Mouse (Mus musculus) midbrain, embryonic 12.5 days (tissue): ENCODE results near the gene Bri3. TPM values are rescaled to one million over a fixed set of nuclear protein-coding genes. Genes with fewer than 3 reads are reported as not detected.

Source experiments
- ATAC-seq: fragments of 200-750 bp; cut with Nextera tagmentation; 2 replicates; pipeline ENCODE4 v1.8.0; 2017; ENCODE audit warnings: low read depth, moderate TSS enrichment, moderate library complexity; ENCODE audit not compliant: low FRiP score
- H3K27ac ChIP-seq: fragments of 300-500 bp; sonication (generic); replicated peaks from 2 replicates; pipeline ENCODE4 v1.5.1; 2016; ENCODE audit warnings: mild to moderate bottlenecking
- H3K27me3 ChIP-seq: fragments of 300-500 bp; sonication (generic); 2 replicates; pipeline ENCODE4 v1.6.1; 2016; ENCODE audit warnings: mild to moderate bottlenecking
- H3K36me3 ChIP-seq: fragments of 300-500 bp; sonication (generic); 2 replicates; pipeline ENCODE4 v1.6.1; 2016
- H3K4me1 ChIP-seq: fragments of 300-500 bp; sonication (generic); 2 replicates; pipeline ENCODE4 v1.6.1; 2016
- H3K4me2 ChIP-seq: fragments of 300-500 bp; sonication (generic); replicated peaks from 2 replicates; pipeline ENCODE4 v1.6.1; 2016; ENCODE audit warnings: mild to moderate bottlenecking, moderate library complexity
- H3K4me3 ChIP-seq: fragments of 300-500 bp; sonication (generic); 2 replicates; pipeline ENCODE4 v1.5.1; 2016; ENCODE audit warnings: mild to moderate bottlenecking
- H3K9ac ChIP-seq: fragments of 300-500 bp; sonication (generic); replicated peaks from 2 replicates; pipeline ENCODE4 v1.6.1; 2016; ENCODE audit warnings: mild to moderate bottlenecking, moderate library complexity
- H3K9me3 ChIP-seq: fragments of 300-500 bp; sonication (generic); 2 replicates; pipeline ENCODE4 v1.6.1; 2016; ENCODE audit warnings: mild to moderate bottlenecking
- WGBS: fragments of 180-500 bp; shearing (Covaris S2); methylation state at CpG from one replicate; pipeline ENCODE4 v1.1.7; 2016; 5-methylcytosine and 5-hydroxymethylcytosine counted together
- polyA plus RNA-seq: library from polyadenylated mRNA; unstranded; fragments of >200 nt; fragmentation: Nextera tagmentation; extraction: Ambion mirVana; gene quantifications from 2 replicates; pipeline ENCODE4 v1.2.1, GENCODE M21; 2016

Gene Bri3
- polyA plus RNA-seq, 1 experiment from 2014 or later = 145 TPM

GRCm38 (mm10) chr5:144379431-144379830 lies 135.2 kb downstream of the Bri3 start:
- Histone ChIP-seq H3K27ac (no peak overlapping the region), H3K36me3 (no peaks in the 10 kb centered on the region), H3K4me3 (no peak overlapping the region), H3K27me3 (no peaks in the 10 kb centered on the region), H3K9ac (no peak overlapping the region), H3K9me3 (0 out of 2 replicates have a peak, but pooled peaks cover 4% of the 10 kb centered on the region), H3K4me1 (no peaks in the 10 kb centered on the region), H3K4me2 (no peak overlapping the region)
- no peak for ATAC-seq
- WGBS = 87% methylated on average over 4 of the region's 4 CpGs

GRCm38 (mm10) chr5:144380689-144381088 lies 136.5 kb downstream of the Bri3 start:
- 92% methylated on average over 7 of the region's 7 CpGs for WGBS
- no peak overlapping the region for H3K4me2 ChIP-seq
- H3K27ac ChIP-seq = no peak overlapping the region
- no peak overlapping the region for H3K4me3 ChIP-seq
- no peaks in the 10 kb centered on the region for H3K4me1 ChIP-seq
- H3K36me3 ChIP-seq = no peaks in the 10 kb centered on the region
- ATAC-seq = no peak
- no peak overlapping the region for H3K9ac ChIP-seq
- 0 out of 2 replicates have a peak, but pooled peaks cover 4% of the 10 kb centered on the region for H3K9me3 ChIP-seq
- no peaks in the 10 kb centered on the region for H3K27me3 ChIP-seq

- WGBS = 90% methylated on average over 3 of the region's 3 CpGs
- no peaks in the 10 kb centered on the region for H3K36me3 ChIP-seq
- 0 out of 2 replicates have a peak, but pooled peaks cover 4% of the 10 kb centered on the region for H3K9me3 ChIP-seq
- H3K27me3 ChIP-seq = no peaks in the 10 kb centered on the region
- H3K4me3 ChIP-seq = no peak overlapping the region
- no peak for ATAC-seq
- no peak overlapping the region for H3K4me2 ChIP-seq
- H3K9ac ChIP-seq = no peak overlapping the region
- H3K27ac ChIP-seq = no peak overlapping the region
- H3K4me1 ChIP-seq = no peaks in the 10 kb centered on the region
Measured at GRCm38 (mm10) chr5:144381782-144382181, 137.5 kb downstream of the Bri3 start.

- 70% methylated on average over 3 of the region's 3 CpGs for WGBS
- ATAC-seq = no peak
- Histone ChIP-seq H3K4me3 (no peak overlapping the region), H3K4me2 (no peak overlapping the region), H3K36me3 (no peaks in the 10 kb centered on the region), H3K27me3 (no peaks in the 10 kb centered on the region), H3K4me1 (no peaks in the 10 kb centered on the region), H3K9ac (no peak overlapping the region), H3K9me3 (0 out of 2 replicates have a peak, but pooled peaks cover 4% of the 10 kb centered on the region), H3K27ac (no peak overlapping the region)
Measured at GRCm38 (mm10) chr5:144383936-144384335, 139.7 kb downstream of the Bri3 start.

GRCm38 (mm10) chr5:144387851-144388250 lies 143.6 kb downstream of the Bri3 start:
- no peaks in the 10 kb centered on the region for H3K36me3 ChIP-seq
- H3K9me3 ChIP-seq = 0 out of 2 replicates have a peak, but pooled peaks cover 4% of the 10 kb centered on the region
- 9% methylated on average over 6 of the region's 6 CpGs for WGBS
- H3K9ac ChIP-seq = no peak overlapping the region
- no peak overlapping the region for H3K27ac ChIP-seq
- H3K4me1 ChIP-seq = no peaks in the 10 kb centered on the region
- no peak for ATAC-seq
- no peak overlapping the region for H3K4me2 ChIP-seq
- no peaks in the 10 kb centered on the region for H3K27me3 ChIP-seq
- no peak overlapping the region for H3K4me3 ChIP-seq

- 95% methylated on average over 2 of the region's 2 CpGs for WGBS
Measured at GRCm38 (mm10) chr5:144394142-144394541, 149.9 kb downstream of the Bri3 start.

GRCm38 (mm10) chr5:144397566-144397965 lies 153.3 kb downstream of the Bri3 start:
- no peak overlapping the region for H3K4me3 ChIP-seq
- no peaks in the 10 kb centered on the region for H3K27me3 ChIP-seq
- H3K4me1 ChIP-seq = peaks cover 8% of the 10 kb centered on the region; the same call in 1 of the 2 replicates
- H3K9me3 ChIP-seq = no peaks in the 10 kb centered on the region; the same call in 1 of the 2 replicates
- H3K36me3 ChIP-seq = no peaks in the 10 kb centered on the region
- no peak overlapping the region for H3K27ac ChIP-seq
- ATAC-seq = no peak
- WGBS = 48% methylated on average over 8 of the region's 9 CpGs
- H3K4me2 ChIP-seq = no peak overlapping the region
- no peak overlapping the region for H3K9ac ChIP-seq

More at GRCm38 (mm10) chr5:144394142-144394541, 149.9 kb downstream of the Bri3 start:
- H3K4me2 ChIP-seq = no peak overlapping the region
- no peaks in the 10 kb centered on the region for H3K4me1 ChIP-seq
- no peak for ATAC-seq
- no peaks in the 10 kb centered on the region for H3K36me3 ChIP-seq
- H3K27me3 ChIP-seq = no peaks in the 10 kb centered on the region
- H3K9me3 ChIP-seq = no peaks in the 10 kb centered on the region; the same call in 1 of the 2 replicates
- H3K9ac ChIP-seq = no peak overlapping the region
- no peak overlapping the region for H3K27ac ChIP-seq
- no peak overlapping the region for H3K4me3 ChIP-seq

GRCm38 (mm10) chr5:144400821-144401220 lies 156.6 kb downstream of the Bri3 start:
- Histone ChIP-seq H3K4me2 (no peak overlapping the region), H3K36me3 (no peaks in the 10 kb centered on the region), H3K9ac (no peak overlapping the region), H3K9me3 (no peaks in the 10 kb centered on the region; the same call in 1 of the 2 replicates), H3K4me3 (no peak overlapping the region), H3K4me1 (peaks cover 8% of the 10 kb centered on the region; the same call in 1 of the 2 replicates), H3K27ac (no peak overlapping the region), H3K27me3 (no peaks in the 10 kb centered on the region)
- ATAC-seq = no peak
- 36% methylated on average over 5 of the region's 5 CpGs for WGBS

GRCm38 (mm10) chr5:144406256-144406655 lies 162.0 kb downstream of the Bri3 start:
- H3K9ac ChIP-seq = no peak overlapping the region
- no peaks in the 10 kb centered on the region for H3K27me3 ChIP-seq
- H3K4me2 ChIP-seq = no peak overlapping the region
- no peak overlapping the region for H3K4me3 ChIP-seq
- WGBS = 90% methylated on average over 11 of the region's 11 CpGs
- ATAC-seq = no peak
- no peaks in the 10 kb centered on the region for H3K9me3 ChIP-seq
- no peaks in the 10 kb centered on the region for H3K36me3 ChIP-seq
- H3K27ac ChIP-seq = no peak overlapping the region
- H3K4me1 ChIP-seq = peaks cover under 1% of the 10 kb centered on the region; the same call in 1 of the 2 replicates

- H3K27me3 ChIP-seq = no peaks in the 10 kb centered on the region
- no peak overlapping the region for H3K9ac ChIP-seq
- no peak for ATAC-seq
- no peaks in the 10 kb centered on the region for H3K9me3 ChIP-seq
- peaks cover 6% of the 10 kb centered on the region for H3K4me1 ChIP-seq
- H3K4me3 ChIP-seq = no peak overlapping the region
- 96% methylated on average over 10 of the region's 10 CpGs for WGBS
- H3K27ac ChIP-seq = no peak overlapping the region
- no peaks in the 10 kb centered on the region for H3K36me3 ChIP-seq
- no peak overlapping the region for H3K4me2 ChIP-seq
Measured at GRCm38 (mm10) chr5:144410666-144411065, 166.4 kb downstream of the Bri3 start.

GRCm38 (mm10) chr5:144411702-144412101 lies 167.5 kb downstream of the Bri3 start:
- no peaks in the 10 kb centered on the region for H3K9me3 ChIP-seq
- H3K4me2 ChIP-seq = no peak overlapping the region
- H3K4me1 ChIP-seq = peaks cover 6% of the 10 kb centered on the region
- no peaks in the 10 kb centered on the region for H3K27me3 ChIP-seq
- ATAC-seq = 0 out of 2 replicates have a peak, but pooled peaks have one; percentile 47
- no peaks in the 10 kb centered on the region for H3K36me3 ChIP-seq
- H3K27ac ChIP-seq = no peak overlapping the region
- WGBS = 59% methylated on average over 5 of the region's 5 CpGs
- no peak overlapping the region for H3K4me3 ChIP-seq
- no peak overlapping the region for H3K9ac ChIP-seq

- no peak for ATAC-seq
Measured at GRCm38 (mm10) chr5:144412781-144413180, 168.5 kb downstream of the Bri3 start.

GRCm38 (mm10) chr5:144418456-144418855 lies 174.2 kb downstream of the Bri3 start:
- H3K4me1 ChIP-seq = no peaks in the 10 kb centered on the region
- ATAC-seq = no peak
- no peak overlapping the region for H3K4me2 ChIP-seq
- H3K27me3 ChIP-seq = no peaks in the 10 kb centered on the region
- no peaks in the 10 kb centered on the region for H3K36me3 ChIP-seq
- H3K27ac ChIP-seq = no peak overlapping the region
- no peaks in the 10 kb centered on the region for H3K9me3 ChIP-seq
- no peak overlapping the region for H3K9ac ChIP-seq
- no peak overlapping the region for H3K4me3 ChIP-seq
- 92% methylated on average over 12 of the region's 12 CpGs for WGBS

More at GRCm38 (mm10) chr5:144412781-144413180, 168.5 kb downstream of the Bri3 start:
- Histone ChIP-seq H3K4me1 (peaks cover 6% of the 10 kb centered on the region), H3K27ac (no peak overlapping the region), H3K36me3 (no peaks in the 10 kb centered on the region), H3K4me2 (no peak overlapping the region), H3K9me3 (no peaks in the 10 kb centered on the region), H3K27me3 (no peaks in the 10 kb centered on the region), H3K9ac (no peak overlapping the region), H3K4me3 (no peak overlapping the region)
- 86% methylated on average over 4 of the region's 4 CpGs for WGBS
